Mouse (Mus musculus): Measurements from ENCODE around the gene Gdpd5.

GRCm38 (mm10) chr7:99375455-99375854, 5.8 kb upstream of the Gdpd5 start:
- TF ChIP-seq POLR2A (IDR thresholded peaks at IDR 0.05; ENCODE audit: extremely low read depth, insufficient read depth, low read length) (no peak), CTCF (IDR thresholded peaks at IDR 0.05; ENCODE audit: extremely low read depth, insufficient read depth, low read length) (peak; percentile 91)

Measured in cortical plate, adult 2 months (tissue).